Mouse (Mus musculus): ENCODE data around the gene Lrfn3. TPM values are rescaled to one million over a fixed set of nuclear protein-coding genes. Genes with fewer than 3 reads are reported as not detected.

Lrfn3 gene
- polyA plus RNA-seq, 1 experiment from 2014 or later: 1.5 TPM

DNA sequence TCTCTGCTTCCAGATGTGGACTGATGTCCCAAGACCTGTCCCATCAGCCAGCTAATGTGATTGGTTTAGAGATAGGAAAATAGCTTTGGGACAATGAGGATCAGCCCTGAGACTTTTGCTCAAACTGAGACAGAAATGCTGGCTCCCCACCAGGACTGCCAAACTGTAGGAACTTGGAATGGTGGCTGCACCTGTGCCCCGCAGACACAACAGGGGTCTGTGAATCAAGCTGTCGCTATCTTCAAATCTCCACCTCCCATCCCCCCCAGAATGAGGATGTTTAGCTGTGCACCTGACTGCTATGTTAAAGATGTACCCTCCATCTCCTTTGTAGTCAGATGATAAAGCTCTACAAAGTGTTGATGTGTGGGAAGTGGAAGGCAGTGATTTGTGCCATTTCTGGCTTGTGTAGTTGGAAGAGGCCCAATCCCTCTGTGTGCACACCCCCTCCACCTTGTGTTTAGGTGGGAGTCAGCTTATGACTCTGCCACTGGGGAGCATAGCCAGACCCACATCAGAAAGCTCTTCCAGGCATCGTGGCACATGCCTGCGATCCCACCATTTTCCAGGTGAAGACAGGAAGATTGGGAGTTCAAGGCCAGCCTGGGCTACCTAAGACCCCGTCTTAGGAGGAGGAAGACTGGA, 38.1 kb downstream of the Lrfn3 start:
- no peak overlapping the region for H3K4me2 ChIP-seq
- no peak for ATAC-seq (replicated peaks; ENCODE audit: insufficient number of reproducible peaks, low FRiP score, low TSS enrichment)
- 69% methylated on average over 5 of the region's 5 CpGs for WGBS (ENCODE audit: insufficient replicate concordance)
- H3K9me3 ChIP-seq (replicated peaks; ENCODE audit: control insufficient read depth, low read length): no peaks in the 10 kb centered on the region
- H3K4me3 ChIP-seq (ENCODE audit: low read depth, low read length): no peak overlapping the region
- no peaks in the 10 kb centered on the region for H3K36me3 ChIP-seq (ENCODE audit: control insufficient read depth, insufficient read depth, low read length)
- peaks cover 8% of the 10 kb centered on the region for H3K4me1 ChIP-seq (ENCODE audit: control insufficient read depth, insufficient read depth, low read length)
- H3K9ac ChIP-seq (ENCODE audit: low read depth, low read length): no peak overlapping the region
- H3K27me3 ChIP-seq (ENCODE audit: control insufficient read depth, insufficient read depth, low read length): no peaks in the 10 kb centered on the region
- no peak overlapping the region for H3K27ac ChIP-seq (ENCODE audit: low read depth, low read length)

DNA sequence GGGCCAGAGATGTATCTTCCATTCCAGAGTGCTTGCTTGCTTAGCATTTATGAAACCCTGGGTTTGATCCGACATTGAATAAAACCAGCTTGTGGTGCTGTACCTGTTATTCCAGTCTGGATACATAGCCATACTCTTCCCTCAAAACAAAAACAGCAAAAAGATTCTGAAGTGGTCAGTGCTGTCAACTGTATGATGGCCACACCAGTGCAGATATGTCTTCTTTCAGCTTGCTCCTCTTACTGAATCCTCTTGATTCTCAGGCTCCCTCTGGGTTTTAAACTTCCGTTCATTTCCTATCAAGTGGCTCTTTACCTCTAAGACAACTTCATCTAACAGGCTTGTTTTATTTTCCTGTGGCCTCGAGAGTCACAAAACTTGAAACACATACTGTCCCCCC, 38.8 kb downstream of the Lrfn3 start, which contains the start of gene Sdhaf1:
TSS of gene Sdhaf1 (minus strand) at position 101 of the 400 bp plus-strand sequence.
- Histone ChIP-seq H3K9me3 (replicated peaks; ENCODE audit: control insufficient read depth, low read length) (no peaks in the 10 kb centered on the region), H3K9ac (ENCODE audit: low read depth, low read length) (peak within 1 kb of the TSS; percentile 76), H3K4me3 (ENCODE audit: low read depth, low read length) (peak within 1 kb of the TSS; percentile 84), H3K4me2 (peak within 1 kb of the TSS; percentile 94), H3K4me1 (ENCODE audit: control insufficient read depth, insufficient read depth, low read length) (peaks cover 8% of the 10 kb centered on the region), H3K27me3 (ENCODE audit: control insufficient read depth, insufficient read depth, low read length) (no peaks in the 10 kb centered on the region), H3K27ac (ENCODE audit: low read depth, low read length) (peak within 1 kb of the TSS; percentile 91), H3K36me3 (ENCODE audit: control insufficient read depth, insufficient read depth, low read length) (no peaks in the 10 kb centered on the region)
- ATAC-seq (replicated peaks; ENCODE audit: insufficient number of reproducible peaks, low FRiP score, low TSS enrichment): no peak
- 72% methylated on average over 3 of the region's 3 CpGs for WGBS (ENCODE audit: insufficient replicate concordance)

DNA sequence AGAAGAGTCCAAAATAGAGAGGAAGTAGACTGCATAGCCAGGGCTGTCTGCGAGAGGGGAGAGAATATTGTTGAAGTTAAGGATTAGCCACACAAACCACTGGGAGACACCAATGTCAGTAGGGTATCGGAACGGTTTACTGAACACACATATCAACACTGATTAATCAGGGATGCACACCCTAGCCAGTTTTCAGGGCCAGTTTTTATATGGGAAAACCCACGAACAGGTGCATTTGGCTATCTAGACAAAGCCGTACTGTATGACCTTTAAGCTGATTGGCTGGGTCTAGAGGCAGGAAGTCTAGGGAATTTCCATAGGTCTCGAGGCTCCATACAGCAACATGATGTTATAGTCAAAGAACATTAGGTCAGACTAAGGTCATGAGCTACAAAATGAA, 39.7 kb downstream of the Lrfn3 start:
- peak overlapping the region; percentile 84 for H3K4me3 ChIP-seq (ENCODE audit: low read depth, low read length)
- no peaks in the 10 kb centered on the region for H3K9me3 ChIP-seq (replicated peaks; ENCODE audit: control insufficient read depth, low read length)
- H3K9ac ChIP-seq (ENCODE audit: low read depth, low read length): peak overlapping the region; percentile 76
- H3K27ac ChIP-seq (ENCODE audit: low read depth, low read length): peak overlapping the region; percentile 91
- no peak for ATAC-seq (replicated peaks; ENCODE audit: insufficient number of reproducible peaks, low FRiP score, low TSS enrichment)
- 31% methylated on average over 6 of the region's 6 CpGs for WGBS (ENCODE audit: insufficient replicate concordance)
- H3K27me3 ChIP-seq (ENCODE audit: control insufficient read depth, insufficient read depth, low read length): no peaks in the 10 kb centered on the region
- H3K36me3 ChIP-seq (ENCODE audit: control insufficient read depth, insufficient read depth, low read length): no peaks in the 10 kb centered on the region
- peaks cover 8% of the 10 kb centered on the region for H3K4me1 ChIP-seq (ENCODE audit: control insufficient read depth, insufficient read depth, low read length)
- peak overlapping the region; percentile 94 for H3K4me2 ChIP-seq

DNA sequence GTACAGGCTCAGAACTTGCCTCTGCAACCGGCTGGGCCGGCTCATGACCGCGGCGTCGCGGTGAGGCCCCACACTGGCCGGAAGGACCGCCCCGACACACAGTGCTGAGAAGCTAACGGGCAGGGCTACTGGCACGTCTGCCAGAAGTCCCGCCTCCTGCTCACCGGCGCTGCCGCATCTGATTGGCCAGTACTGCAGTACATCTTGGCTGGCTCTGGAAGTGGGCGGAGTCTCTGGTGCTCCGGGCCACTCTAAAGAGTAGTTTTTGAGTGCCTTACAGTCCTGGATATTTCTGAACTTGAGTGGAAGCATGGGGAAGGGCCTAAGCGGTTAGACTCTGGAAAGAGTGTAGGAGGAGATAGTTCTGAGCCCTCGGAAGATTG, 40.3 kb downstream of the Lrfn3 start:
- Histone ChIP-seq H3K27ac (ENCODE audit: low read depth, low read length) (peak overlapping the region; percentile 91), H3K4me2 (peak overlapping the region; percentile 94), H3K4me1 (ENCODE audit: control insufficient read depth, insufficient read depth, low read length) (peaks cover 8% of the 10 kb centered on the region), H3K9me3 (replicated peaks; ENCODE audit: control insufficient read depth, low read length) (no peaks in the 10 kb centered on the region), H3K27me3 (ENCODE audit: control insufficient read depth, insufficient read depth, low read length) (no peaks in the 10 kb centered on the region), H3K36me3 (ENCODE audit: control insufficient read depth, insufficient read depth, low read length) (no peaks in the 10 kb centered on the region), H3K9ac (ENCODE audit: low read depth, low read length) (peak overlapping the region; percentile 93), H3K4me3 (ENCODE audit: low read depth, low read length) (peak overlapping the region; percentile 84)
- ATAC-seq (replicated peaks; ENCODE audit: insufficient number of reproducible peaks, low FRiP score, low TSS enrichment): peak; percentile 98
- under 1% methylated on average over 20 of the region's 20 CpGs for WGBS (ENCODE audit: insufficient replicate concordance)

DNA sequence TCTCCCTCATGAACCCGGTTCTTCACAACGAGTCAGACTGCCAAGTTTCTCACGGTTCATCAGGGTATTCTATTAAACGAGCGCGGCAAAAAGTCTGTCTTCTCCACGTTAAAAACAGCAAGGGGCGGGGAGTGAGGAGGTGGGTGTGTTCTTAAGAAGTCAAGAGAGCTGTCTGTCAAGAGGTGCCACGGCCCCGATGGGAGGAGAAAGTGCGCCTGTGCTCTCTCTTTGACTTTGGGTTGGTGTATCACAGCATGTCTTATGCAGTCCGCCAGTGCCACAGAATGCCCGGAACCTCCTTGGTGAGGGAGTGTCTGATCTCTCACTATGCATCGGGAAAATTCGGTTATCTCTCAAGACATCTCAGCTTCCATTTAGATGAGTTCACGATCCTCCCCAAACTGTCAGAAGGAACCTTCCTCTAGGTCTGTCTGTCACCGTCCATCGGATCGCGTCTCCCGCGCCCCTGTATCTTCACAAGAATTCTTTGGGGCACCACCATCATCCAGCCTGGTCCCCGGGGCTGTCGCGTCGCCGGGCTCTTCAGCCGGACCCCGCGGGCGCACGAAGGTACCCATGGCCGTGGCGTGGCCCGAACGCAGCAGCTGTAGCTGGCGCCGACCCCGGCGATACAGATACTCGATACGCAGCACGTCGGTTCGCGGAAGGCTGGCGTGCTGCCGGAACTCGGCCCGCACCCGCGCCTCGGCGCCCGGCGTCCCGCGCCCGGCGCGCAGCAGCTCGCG, 40.9 kb downstream of the Lrfn3 start, which contains the start of gene E130208F15Rik:
TSS of gene E130208F15Rik (plus strand) at position 202 of the 746 bp plus-strand sequence.
- under 1% methylated on average over 63 of the region's 63 CpGs for WGBS (ENCODE audit: insufficient replicate concordance)
- Histone ChIP-seq H3K4me2 (peak within 1 kb of the TSS; percentile 94), H3K4me3 (ENCODE audit: low read depth, low read length) (peak within 1 kb of the TSS; percentile 84), H3K36me3 (ENCODE audit: control insufficient read depth, insufficient read depth, low read length) (no peaks in the 10 kb centered on the region), H3K27me3 (ENCODE audit: control insufficient read depth, insufficient read depth, low read length) (no peaks in the 10 kb centered on the region), H3K4me1 (ENCODE audit: control insufficient read depth, insufficient read depth, low read length) (peaks cover 8% of the 10 kb centered on the region), H3K9me3 (replicated peaks; ENCODE audit: control insufficient read depth, low read length) (no peaks in the 10 kb centered on the region), H3K27ac (ENCODE audit: low read depth, low read length) (peak within 1 kb of the TSS; percentile 91), H3K9ac (ENCODE audit: low read depth, low read length) (peak within 1 kb of the TSS; percentile 93)
- ATAC-seq (replicated peaks; ENCODE audit: insufficient number of reproducible peaks, low FRiP score, low TSS enrichment): peak; percentile 75

DNA sequence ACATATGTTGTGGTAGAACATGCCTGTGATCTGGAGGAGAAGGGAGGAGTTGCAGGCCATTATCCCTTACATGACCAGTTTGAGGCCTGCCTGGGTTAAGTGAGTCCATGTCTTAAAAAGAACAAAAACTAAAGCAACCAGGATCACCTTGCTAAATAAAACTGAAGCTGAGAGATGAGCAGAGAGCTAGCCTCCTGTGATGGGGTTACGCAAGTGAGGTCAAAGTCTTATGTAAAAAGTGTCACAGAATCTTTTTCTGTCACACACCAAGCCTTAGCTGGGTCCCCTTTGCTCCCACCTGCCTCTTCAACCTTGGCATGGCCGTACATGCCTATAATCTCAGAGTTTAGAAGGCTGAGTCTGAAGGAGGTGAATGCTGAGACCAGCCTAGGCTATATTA, 41.6 kb downstream of the Lrfn3 start:
- Histone ChIP-seq H3K9ac (ENCODE audit: low read depth, low read length) (no peak overlapping the region; the same call in 1 of the 2 replicates), H3K27ac (ENCODE audit: low read depth, low read length) (no peak overlapping the region)
- ATAC-seq (replicated peaks; ENCODE audit: insufficient number of reproducible peaks, low FRiP score, low TSS enrichment): no peak

DNA sequence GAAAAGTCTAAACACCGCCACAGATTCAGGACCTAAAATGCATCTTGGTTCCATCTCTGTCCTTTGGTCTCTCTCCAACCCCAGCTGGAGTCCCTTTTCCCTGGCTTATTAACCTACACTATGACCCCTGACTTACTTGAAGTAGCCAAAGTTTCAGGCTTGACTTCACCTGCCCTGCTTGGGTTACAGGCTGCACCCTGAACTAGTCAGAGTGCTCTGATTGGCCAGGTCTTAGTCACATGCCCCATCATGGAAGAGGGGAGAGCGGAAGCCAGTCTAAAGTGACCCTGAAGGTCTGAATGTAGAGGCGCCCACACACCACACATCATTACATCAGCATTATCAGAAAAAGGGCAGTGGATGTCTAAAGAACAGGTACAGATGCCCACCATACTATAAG, 44.4 kb downstream of the Lrfn3 start:
- no peak for ATAC-seq (replicated peaks; ENCODE audit: insufficient number of reproducible peaks, low FRiP score, low TSS enrichment)
- Histone ChIP-seq H3K4me2 (no peak overlapping the region), H3K36me3 (ENCODE audit: control insufficient read depth, insufficient read depth, low read length) (no peaks in the 10 kb centered on the region), H3K27me3 (ENCODE audit: control insufficient read depth, insufficient read depth, low read length) (no peaks in the 10 kb centered on the region), H3K4me3 (ENCODE audit: low read depth, low read length) (no peak overlapping the region), H3K4me1 (ENCODE audit: control insufficient read depth, insufficient read depth, low read length) (peaks cover 14% of the 10 kb centered on the region), H3K9me3 (replicated peaks; ENCODE audit: control insufficient read depth, low read length) (no peaks in the 10 kb centered on the region), H3K27ac (ENCODE audit: low read depth, low read length) (no peak overlapping the region), H3K9ac (ENCODE audit: low read depth, low read length) (no peak overlapping the region)
- 93% methylated on average over 3 of the region's 3 CpGs for WGBS (ENCODE audit: insufficient replicate concordance)

More for the DNA sequence above, 41.6 kb downstream of the Lrfn3 start:
- peak overlapping the region; percentile 94 for H3K4me2 ChIP-seq
- 83% methylated on average over 2 of the region's 2 CpGs for WGBS (ENCODE audit: insufficient replicate concordance)
- no peaks in the 10 kb centered on the region for H3K36me3 ChIP-seq (ENCODE audit: control insufficient read depth, insufficient read depth, low read length)
- peaks cover 8% of the 10 kb centered on the region for H3K4me1 ChIP-seq (ENCODE audit: control insufficient read depth, insufficient read depth, low read length)
- no peaks in the 10 kb centered on the region for H3K27me3 ChIP-seq (ENCODE audit: control insufficient read depth, insufficient read depth, low read length)
- peak overlapping the region; percentile 84 for H3K4me3 ChIP-seq (ENCODE audit: low read depth, low read length)
- no peaks in the 10 kb centered on the region for H3K9me3 ChIP-seq (replicated peaks; ENCODE audit: control insufficient read depth, low read length)

DNA sequence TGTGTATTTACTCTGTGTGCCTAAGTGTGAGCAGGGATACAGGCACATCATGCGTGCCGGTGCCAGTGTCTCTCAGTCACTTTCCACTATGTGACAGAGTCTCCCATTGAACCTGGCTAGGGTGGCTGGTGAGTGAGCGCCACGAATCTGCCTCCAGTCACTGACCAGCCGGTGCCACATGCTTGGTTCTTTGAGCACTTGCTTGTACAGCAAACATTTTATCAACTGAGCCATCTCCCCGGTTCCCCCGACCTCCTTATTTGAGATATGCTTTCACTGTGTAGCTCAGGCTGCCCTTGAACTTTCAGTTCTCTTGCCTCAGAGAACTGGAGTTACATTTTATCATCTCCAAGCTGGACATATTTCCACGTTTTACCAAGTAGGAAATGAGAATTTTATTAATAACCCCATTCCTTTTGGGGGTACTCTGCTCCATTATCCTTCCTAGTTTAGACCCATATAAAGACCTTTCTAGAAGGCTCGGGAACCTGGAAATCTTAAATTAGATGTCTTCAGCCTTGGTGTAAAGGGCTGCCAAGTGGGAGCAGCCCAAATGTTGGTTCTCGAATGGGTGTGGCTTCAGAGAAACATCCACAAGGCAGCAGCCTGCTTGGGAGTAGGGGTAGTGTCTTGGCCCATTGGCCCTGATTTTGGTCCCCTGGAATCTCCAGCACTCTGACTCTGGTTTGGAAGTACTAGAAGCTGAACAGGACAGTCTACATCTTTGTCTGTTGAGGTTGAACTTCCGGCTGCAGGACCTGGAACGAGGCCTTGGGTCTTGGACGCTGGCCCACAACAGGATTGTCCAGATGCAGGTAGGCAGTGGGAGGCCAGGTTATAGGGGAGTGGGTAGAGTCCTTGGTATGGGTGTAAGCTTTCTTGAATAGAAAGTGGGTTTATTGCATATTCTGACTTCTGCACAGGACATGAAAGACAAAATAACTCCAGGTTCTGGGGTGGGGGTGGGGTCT, 46.7 kb downstream of the Lrfn3 start:
- no peak overlapping the region for H3K27ac ChIP-seq (ENCODE audit: low read depth, low read length)
- peak overlapping the region; percentile 62 for H3K4me2 ChIP-seq
- H3K27me3 ChIP-seq (ENCODE audit: control insufficient read depth, insufficient read depth, low read length): no peaks in the 10 kb centered on the region
- H3K9me3 ChIP-seq (replicated peaks; ENCODE audit: control insufficient read depth, low read length): no peaks in the 10 kb centered on the region
- H3K4me3 ChIP-seq (ENCODE audit: low read depth, low read length): peak overlapping the region; percentile 42
- H3K9ac ChIP-seq (ENCODE audit: low read depth, low read length): peak overlapping the region; percentile 62
- H3K36me3 ChIP-seq (ENCODE audit: control insufficient read depth, insufficient read depth, low read length): no peaks in the 10 kb centered on the region
- ATAC-seq (replicated peaks; ENCODE audit: insufficient number of reproducible peaks, low FRiP score, low TSS enrichment): no peak
- 71% methylated on average over 13 of the region's 13 CpGs for WGBS (ENCODE audit: insufficient replicate concordance)
- peaks cover 7% of the 10 kb centered on the region for H3K4me1 ChIP-seq (ENCODE audit: control insufficient read depth, insufficient read depth, low read length)
